Mouse (Mus musculus): ENCODE results near the gene Slc13a1. TPM values are rescaled to one million over a fixed set of nuclear protein-coding genes. Genes with fewer than 3 reads are reported as not detected.

The Slc13a1 gene
- total and polyA plus RNA-seq, 2 experiments from 2014 or later: 0.30 to 0.47 TPM

GRCm38 (mm10) chr6:24101281-24101680, 66.6 kb downstream of the Slc13a1 start:
- Histone ChIP-seq H3K36me3 (ENCODE audit: insufficient read depth, low read length) (no peaks in the 10 kb centered on the region), H3K4me1 (ENCODE audit: insufficient read depth, low read length) (no peaks in the 10 kb centered on the region), H3K4me2 (ENCODE audit: low read depth, low read length) (no peak overlapping the region), H3K9ac (replicated peaks; ENCODE audit: low read length) (no peak overlapping the region), H3K4me3 (ENCODE audit: low read length) (no peak overlapping the region), H3K27ac (no peak overlapping the region), H3K27me3 (ENCODE audit: insufficient read depth, low read length) (no peaks in the 10 kb centered on the region), H3K9me3 (ENCODE audit: low read length) (no peaks in the 10 kb centered on the region)
- DNase-seq (ENCODE audit: low spot score) (peak; percentile 27), ATAC-seq (no peak)
- 60% methylated on average over 1 of the region's 1 CpGs for WGBS
- TF ChIP-seq CTCF (IDR thresholded peaks at IDR 0.05; ENCODE audit: low read depth): no peak

- Histone ChIP-seq H3K9ac (replicated peaks; ENCODE audit: low read length) (no peak overlapping the region), H3K36me3 (ENCODE audit: insufficient read depth, low read length) (no peaks in the 10 kb centered on the region), H3K27ac (no peak overlapping the region), H3K9me3 (ENCODE audit: low read length) (no peaks in the 10 kb centered on the region), H3K27me3 (ENCODE audit: insufficient read depth, low read length) (no peaks in the 10 kb centered on the region), H3K4me1 (ENCODE audit: insufficient read depth, low read length) (no peaks in the 10 kb centered on the region), H3K4me2 (ENCODE audit: low read depth, low read length) (no peak overlapping the region), H3K4me3 (ENCODE audit: low read length) (no peak overlapping the region)
- ATAC-seq (no peak), DNase-seq (ENCODE audit: low spot score) (no peak)
- 28% methylated on average over 5 of the region's 5 CpGs for WGBS
- TF ChIP-seq CTCF (IDR thresholded peaks at IDR 0.05; ENCODE audit: low read depth): no peak
Observed at GRCm38 (mm10) chr6:24100705-24101104, 67.2 kb downstream of the Slc13a1 start.

- H3K27ac ChIP-seq: no peak overlapping the region
- H3K4me3 ChIP-seq (ENCODE audit: low read length): no peak overlapping the region
- H3K36me3 ChIP-seq (ENCODE audit: insufficient read depth, low read length): no peaks in the 10 kb centered on the region
- DNase-seq (ENCODE audit: low spot score) (no peak), ATAC-seq (no peak)
- H3K9me3 ChIP-seq (ENCODE audit: low read length): no peaks in the 10 kb centered on the region
- no peak for TF ChIP-seq CTCF (IDR thresholded peaks at IDR 0.05; ENCODE audit: low read depth)
- H3K4me1 ChIP-seq (ENCODE audit: insufficient read depth, low read length): no peaks in the 10 kb centered on the region
- no peak overlapping the region for H3K9ac ChIP-seq (replicated peaks; ENCODE audit: low read length)
- no peak overlapping the region for H3K4me2 ChIP-seq (ENCODE audit: low read depth, low read length)
- H3K27me3 ChIP-seq (ENCODE audit: insufficient read depth, low read length): no peaks in the 10 kb centered on the region
Observed at GRCm38 (mm10) chr6:24097400-24097799, 70.5 kb downstream of the Slc13a1 start.

GRCm38 (mm10) chr6:24076089-24076488, 91.8 kb downstream of the Slc13a1 start:
- H3K36me3 ChIP-seq (ENCODE audit: insufficient read depth, low read length): no peaks in the 10 kb centered on the region
- no peak for TF ChIP-seq CTCF (IDR thresholded peaks at IDR 0.05; ENCODE audit: low read depth)
- H3K9ac ChIP-seq (replicated peaks; ENCODE audit: low read length): no peak overlapping the region
- no peak overlapping the region for H3K27ac ChIP-seq
- no peaks in the 10 kb centered on the region for H3K4me1 ChIP-seq (ENCODE audit: insufficient read depth, low read length)
- no peaks in the 10 kb centered on the region for H3K9me3 ChIP-seq (ENCODE audit: low read length)
- H3K4me2 ChIP-seq (ENCODE audit: low read depth, low read length): no peak overlapping the region
- WGBS: 73% methylated on average over 2 of the region's 2 CpGs
- no peak for DNase-seq (ENCODE audit: low spot score)
- ATAC-seq: no peak
- H3K27me3 ChIP-seq (ENCODE audit: insufficient read depth, low read length): no peaks in the 10 kb centered on the region
- H3K4me3 ChIP-seq (ENCODE audit: low read length): no peak overlapping the region

- H3K27ac ChIP-seq: no peak overlapping the region
- H3K9ac ChIP-seq (replicated peaks; ENCODE audit: low read length): no peak overlapping the region
- no peaks in the 10 kb centered on the region for H3K4me1 ChIP-seq (ENCODE audit: insufficient read depth, low read length)
- H3K27me3 ChIP-seq (ENCODE audit: insufficient read depth, low read length): no peaks in the 10 kb centered on the region
- no peak overlapping the region for H3K4me2 ChIP-seq (ENCODE audit: low read depth, low read length)
- no peak overlapping the region for H3K4me3 ChIP-seq (ENCODE audit: low read length)
- H3K36me3 ChIP-seq (ENCODE audit: insufficient read depth, low read length): no peaks in the 10 kb centered on the region
- no peak for DNase-seq (ENCODE audit: low spot score)
- no peak for ATAC-seq
- 64% methylated on average over 4 of the region's 4 CpGs for WGBS
- no peaks in the 10 kb centered on the region for H3K9me3 ChIP-seq (ENCODE audit: low read length)
- TF ChIP-seq CTCF (IDR thresholded peaks at IDR 0.05; ENCODE audit: low read depth): no peak
Observed at GRCm38 (mm10) chr6:24072804-24073203, 95.1 kb downstream of the Slc13a1 start.

GRCm38 (mm10) chr6:24059754-24060153, 108.1 kb downstream of the Slc13a1 start:
- ATAC-seq (no peak), DNase-seq (ENCODE audit: low spot score) (no peak)
- Histone ChIP-seq H3K4me3 (ENCODE audit: low read length) (no peak overlapping the region), H3K9me3 (ENCODE audit: low read length) (no peaks in the 10 kb centered on the region), H3K36me3 (ENCODE audit: insufficient read depth, low read length) (no peaks in the 10 kb centered on the region), H3K4me1 (ENCODE audit: insufficient read depth, low read length) (no peaks in the 10 kb centered on the region), H3K27ac (no peak overlapping the region), H3K4me2 (ENCODE audit: low read depth, low read length) (no peak overlapping the region), H3K27me3 (ENCODE audit: insufficient read depth, low read length) (no peaks in the 10 kb centered on the region), H3K9ac (replicated peaks; ENCODE audit: low read length) (no peak overlapping the region)
- WGBS: 86% methylated on average over 3 of the region's 3 CpGs
- no peak for TF ChIP-seq CTCF (IDR thresholded peaks at IDR 0.05; ENCODE audit: low read depth)

GRCm38 (mm10) chr6:24055086-24055485, 112.8 kb downstream of the Slc13a1 start:
- Histone ChIP-seq H3K4me2 (ENCODE audit: low read depth, low read length) (no peak overlapping the region), H3K9me3 (ENCODE audit: low read length) (no peaks in the 10 kb centered on the region), H3K36me3 (ENCODE audit: insufficient read depth, low read length) (no peaks in the 10 kb centered on the region), H3K9ac (replicated peaks; ENCODE audit: low read length) (no peak overlapping the region), H3K4me1 (ENCODE audit: insufficient read depth, low read length) (no peaks in the 10 kb centered on the region), H3K4me3 (ENCODE audit: low read length) (no peak overlapping the region), H3K27me3 (ENCODE audit: insufficient read depth, low read length) (no peaks in the 10 kb centered on the region), H3K27ac (no peak overlapping the region)
- no peak for TF ChIP-seq CTCF (IDR thresholded peaks at IDR 0.05; ENCODE audit: low read depth)
- ATAC-seq (no peak), DNase-seq (ENCODE audit: low spot score) (no peak)
- WGBS: 89% methylated on average over 4 of the region's 4 CpGs

Data from hindbrain, postnatal 0 days (tissue).